Mouse (Mus musculus) urinary bladder, adult 2 months (tissue): ENCODE results near the gene Fanci. TPM values are rescaled to one million over a fixed set of nuclear protein-coding genes. Genes with fewer than 3 reads are reported as not detected.

Experiments used
- DNase-seq: peaks from one replicate; pipeline ENCODE4 v3.0.0; 2022; ENCODE audit warnings: low spot score
- polyA plus RNA-seq: library from polyadenylated mRNA; depleted of rRNA; stranded (reverse); fragments of >200 nt; gene quantifications from 2 replicates; pipeline ENCODE4 v1.2.3, GENCODE M21; 2012

Gene Fanci
- polyA plus RNA-seq, 1 experiment = 0.99 TPM

GRCm38 (mm10) chr7:79387991-79388390 lies 3.7 kb upstream of the Fanci start:
- no peak for DNase-seq

DNA sequence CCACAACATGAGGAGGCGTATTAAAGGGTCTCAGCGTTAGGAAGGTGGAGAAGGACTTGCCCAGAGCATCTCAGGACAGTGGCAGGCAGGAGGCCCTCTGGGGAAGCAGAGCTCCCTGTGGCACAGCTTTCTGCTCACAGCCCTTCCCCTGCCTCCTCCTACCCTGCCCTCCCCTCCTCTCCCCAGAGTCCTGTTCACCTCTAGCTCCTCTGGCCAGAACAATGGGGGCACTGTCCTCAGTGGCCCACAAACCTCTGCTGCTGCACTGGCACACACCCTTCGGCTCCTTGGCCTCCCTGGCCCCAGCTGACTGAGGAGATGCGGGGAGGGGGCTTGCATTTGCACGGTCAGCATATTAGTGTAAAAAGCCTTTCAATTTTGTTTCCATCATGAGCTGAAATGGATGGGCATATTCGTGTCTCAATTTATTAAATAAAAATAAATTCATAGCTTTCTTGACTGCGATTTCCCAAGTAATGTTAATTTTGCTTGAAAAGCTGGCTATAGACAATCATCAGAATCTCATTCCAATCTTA lies 3.0 kb upstream of the Fanci start:
- DNase-seq = no peak

- DNase-seq = no peak
Measured at GRCm38 (mm10) chr7:79390141-79390708, 1.5 kb upstream of the Fanci start.

DNA sequence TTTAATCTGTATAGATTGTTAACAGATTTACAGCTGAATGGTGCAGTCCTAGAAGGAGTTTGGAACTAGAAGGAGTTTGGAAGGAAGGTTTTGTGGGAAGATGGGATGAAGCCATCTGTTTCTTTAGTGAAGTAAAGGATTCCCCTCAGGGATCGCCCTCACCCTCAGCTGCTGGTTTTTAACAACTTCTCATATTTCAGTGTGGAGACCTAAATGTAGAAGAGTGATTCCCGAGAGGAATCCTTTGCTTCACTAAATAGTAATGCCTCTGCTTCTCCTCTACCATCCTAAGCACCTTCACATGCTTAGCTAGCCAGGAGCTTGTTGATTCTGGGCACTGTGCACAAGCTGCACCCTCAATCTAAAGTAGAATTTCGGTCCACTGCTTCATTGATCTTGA lies 258 bp upstream of the Fanci start:
- no peak for DNase-seq

DNA sequence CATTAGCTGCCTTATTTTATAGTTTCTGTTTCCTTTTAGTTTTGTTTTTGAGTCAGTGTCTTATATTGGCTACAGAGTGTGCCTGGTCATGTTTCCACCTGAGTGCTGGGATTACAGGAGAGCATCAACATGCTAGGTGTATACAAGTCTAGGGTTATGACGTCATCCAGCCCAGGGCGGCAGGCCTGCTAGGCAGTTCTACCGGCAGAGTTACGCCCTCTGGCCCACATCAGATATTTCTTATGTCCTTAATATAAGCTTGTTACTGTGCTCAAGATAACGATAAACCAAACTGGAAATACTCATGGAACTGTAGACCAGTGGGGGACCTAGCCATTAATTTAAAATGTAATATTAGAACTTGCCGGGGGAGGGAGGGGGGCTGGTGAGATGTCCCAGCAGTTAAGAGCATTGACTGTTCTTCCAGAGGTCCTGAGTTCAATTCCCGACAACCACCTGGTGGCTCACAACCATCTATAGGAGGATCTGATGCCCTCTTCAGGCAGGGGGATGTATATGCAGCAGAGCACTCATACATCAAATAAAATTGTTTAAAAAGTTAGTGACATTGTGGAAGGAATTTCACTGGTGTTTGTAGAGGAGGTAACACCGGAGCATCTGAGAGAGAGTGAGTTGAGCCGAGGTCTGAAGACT lies 1.3 kb downstream of the Fanci start:
- DNase-seq = no peak

- no peak for DNase-seq
Measured at GRCm38 (mm10) chr7:79393924-79394323, 2.2 kb downstream of the Fanci start.

DNA sequence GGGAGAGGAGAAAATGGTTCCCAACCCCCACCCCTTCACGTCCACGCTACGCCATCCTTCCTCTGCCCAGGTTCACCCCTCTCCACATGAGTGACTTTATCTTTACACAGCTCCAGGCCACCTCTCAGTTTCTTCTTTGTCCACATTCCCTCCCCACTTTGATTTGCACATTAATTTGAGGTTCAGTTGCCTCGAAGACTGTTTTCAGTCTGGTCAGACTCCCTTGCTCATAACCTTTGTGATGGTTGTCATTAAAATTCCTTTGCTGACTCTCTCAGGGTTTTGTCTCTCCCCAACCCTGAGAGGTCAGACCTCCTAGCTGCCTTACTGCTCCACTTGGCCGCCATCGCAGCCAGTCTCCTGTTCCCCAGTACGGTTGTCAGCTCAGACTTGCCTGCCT lies 2.9 kb downstream of the Fanci start:
- no peak for DNase-seq

DNA sequence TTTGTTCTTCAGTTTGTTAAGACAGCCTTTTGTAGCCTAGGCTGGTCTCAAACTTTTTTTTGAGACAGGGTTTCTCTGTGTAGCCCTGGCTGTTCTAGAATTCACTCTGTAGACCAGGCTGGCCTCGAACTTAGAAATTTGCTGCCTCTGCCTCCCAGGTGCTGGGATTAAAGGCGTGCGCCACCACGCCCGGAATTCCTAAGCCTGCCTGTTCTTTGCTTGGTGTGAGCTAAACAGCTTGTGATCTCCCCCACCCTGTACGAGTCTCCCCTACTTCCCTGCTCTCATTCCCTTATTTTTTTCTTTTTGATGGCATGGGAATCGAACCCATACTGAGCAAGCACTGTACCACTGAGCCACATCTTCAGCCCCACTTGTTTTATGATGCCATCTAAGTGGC lies 3.5 kb downstream of the Fanci start:
- no peak for DNase-seq

GRCm38 (mm10) chr7:79397446-79397963 lies 5.8 kb downstream of the Fanci start:
- no peak for DNase-seq

GRCm38 (mm10) chr7:79398426-79398825 lies 6.7 kb downstream of the Fanci start:
- no peak for DNase-seq

DNA sequence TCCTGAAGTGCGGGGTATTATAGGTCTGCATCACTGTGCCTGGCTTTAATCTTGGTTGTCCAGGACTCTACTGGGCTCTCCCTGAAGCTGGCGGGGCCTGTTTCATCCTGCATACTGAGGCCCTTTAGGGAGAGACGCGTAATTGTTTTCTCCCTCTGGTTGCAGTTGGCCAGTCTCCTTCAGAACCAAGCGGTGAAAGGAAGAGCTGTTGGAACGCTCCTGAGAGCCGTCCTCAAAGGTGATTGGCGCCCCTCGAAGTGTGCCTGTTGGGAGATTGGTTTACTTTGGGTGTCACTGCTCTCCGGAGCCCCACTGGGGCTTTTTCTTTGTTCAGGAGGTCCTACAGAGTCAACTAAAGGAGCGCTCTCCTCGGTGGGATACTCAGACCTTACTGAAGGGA lies 7.2 kb downstream of the Fanci start:
- no peak for DNase-seq

DNA sequence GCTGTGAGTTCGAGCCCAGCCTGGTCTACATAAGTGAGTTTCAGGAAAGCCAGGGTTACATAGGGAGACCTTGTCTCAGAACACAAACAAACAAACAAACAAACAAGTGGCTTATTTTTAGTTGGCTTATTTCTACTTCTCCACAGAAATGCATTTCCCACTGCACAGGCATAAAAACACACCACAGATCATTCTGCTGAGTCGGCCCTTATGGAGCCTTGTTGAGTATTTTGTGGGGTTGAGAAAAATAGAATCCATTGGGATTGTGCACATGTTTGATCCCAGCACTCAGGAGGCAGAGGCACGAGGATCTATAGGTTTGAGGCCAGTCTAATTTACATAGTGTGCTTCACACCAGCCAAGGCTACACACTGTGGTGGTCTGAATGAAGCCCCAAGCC lies 8.6 kb downstream of the Fanci start:
- no peak for DNase-seq

- DNase-seq = no peak
Measured at GRCm38 (mm10) chr7:79414449-79415375, 23.0 kb downstream of the Fanci start.

DNA sequence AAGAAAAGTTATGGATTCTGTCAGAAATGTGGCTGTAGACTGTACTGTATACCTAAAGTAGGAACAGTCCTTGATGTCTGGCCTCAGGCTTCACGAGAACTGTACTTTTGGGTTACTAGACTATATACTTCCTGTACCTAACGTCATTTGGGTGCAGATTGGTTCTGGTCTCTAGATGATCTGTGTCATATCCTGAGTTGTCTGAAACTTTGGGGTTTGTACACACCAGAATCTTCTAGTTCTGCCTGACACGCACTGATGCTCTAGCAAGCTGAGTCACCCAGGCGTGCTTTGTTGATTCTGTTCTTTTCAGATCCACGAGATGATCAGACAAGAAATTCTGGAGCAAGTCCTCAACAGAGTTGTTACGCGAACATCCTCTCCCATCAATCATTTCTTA lies 28.2 kb downstream of the Fanci start:
- DNase-seq = no peak

DNA sequence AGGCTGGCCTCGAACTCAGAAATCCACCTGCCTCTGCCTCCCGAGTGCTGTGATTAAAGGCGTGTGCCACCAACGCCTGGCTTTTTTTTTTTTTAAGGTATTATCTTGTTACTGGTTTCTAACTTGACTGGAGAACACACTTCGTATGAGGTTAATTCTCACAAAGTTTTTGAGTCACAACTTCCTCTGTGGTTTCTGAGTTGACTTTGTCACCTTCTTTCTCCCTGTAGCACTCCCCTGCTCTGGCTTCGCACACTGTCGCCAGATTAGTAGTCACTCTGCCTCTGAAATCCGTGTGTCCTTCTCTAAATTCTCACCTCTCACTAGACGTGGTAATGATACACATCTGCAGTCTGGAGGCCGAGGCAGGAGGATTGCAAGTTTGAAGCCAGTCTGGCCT lies 31.1 kb downstream of the Fanci start:
- DNase-seq = no peak

GRCm38 (mm10) chr7:79425804-79426203 lies 34.1 kb downstream of the Fanci start:
- no peak for DNase-seq

DNA sequence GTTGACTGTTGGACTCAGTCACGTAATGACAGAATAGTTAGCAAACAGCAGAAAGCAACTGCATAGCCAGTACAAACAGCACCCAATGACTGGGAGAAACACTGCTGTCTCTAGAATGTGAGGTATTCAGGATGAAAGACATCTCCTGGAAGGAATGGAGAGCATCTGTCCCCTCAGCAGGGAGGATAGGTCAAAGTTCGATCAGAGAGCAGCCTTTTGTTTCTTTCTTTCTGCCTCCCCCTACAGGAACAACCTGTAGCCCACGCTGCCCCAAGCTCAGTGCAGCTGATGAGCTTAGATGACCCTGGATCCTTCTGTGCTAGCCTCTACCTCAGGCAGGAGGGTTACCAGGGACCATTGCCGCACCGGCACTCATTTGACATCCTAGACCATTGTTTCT lies 36.5 kb downstream of the Fanci start:
- no peak for DNase-seq

DNA sequence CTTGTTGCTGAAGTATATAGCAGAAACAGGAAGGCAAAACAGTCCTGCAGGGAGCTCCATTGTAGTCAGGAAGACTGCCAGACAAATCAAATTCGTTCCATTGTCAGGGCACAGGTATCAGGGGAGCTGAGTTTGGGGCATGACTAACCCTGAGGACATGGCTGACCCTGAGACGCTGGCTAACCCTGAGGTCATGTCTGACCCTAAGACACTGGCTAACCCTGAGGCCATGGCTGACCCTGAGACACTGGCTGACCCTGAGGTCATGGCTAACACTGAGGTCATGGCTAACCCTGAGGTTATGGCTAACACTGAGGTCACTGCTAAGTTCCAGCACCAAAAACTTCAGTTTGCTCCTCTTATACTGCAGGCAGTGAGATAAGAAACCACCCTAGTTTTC lies 48.3 kb downstream of the Fanci start:
- DNase-seq = no peak

DNA sequence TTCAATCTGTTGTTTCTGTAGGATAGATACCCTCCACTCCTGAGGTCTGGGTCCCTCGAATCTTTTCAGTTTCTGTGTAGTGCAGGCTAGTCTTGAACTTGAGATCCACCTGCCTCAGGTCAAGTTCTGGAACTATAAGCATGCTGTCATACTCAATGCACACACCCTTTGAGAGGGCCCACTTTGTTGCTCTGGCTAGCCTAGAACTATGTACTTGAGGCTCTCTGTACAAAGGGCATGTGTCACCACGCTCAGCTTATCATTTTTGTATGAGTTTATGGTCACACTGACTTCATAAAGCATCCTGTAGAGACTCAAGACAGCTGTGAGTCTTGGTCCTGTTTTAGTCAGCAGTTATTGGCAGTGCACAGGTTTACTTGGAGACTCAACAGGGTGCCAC lies 55.3 kb downstream of the Fanci start:
- no peak for DNase-seq

- DNase-seq = no peak
Measured at GRCm38 (mm10) chr7:79447486-79447885, 55.8 kb downstream of the Fanci start.

GRCm38 (mm10) chr7:79461721-79462120 lies 70.0 kb downstream of the Fanci start:
- no peak for DNase-seq

DNA sequence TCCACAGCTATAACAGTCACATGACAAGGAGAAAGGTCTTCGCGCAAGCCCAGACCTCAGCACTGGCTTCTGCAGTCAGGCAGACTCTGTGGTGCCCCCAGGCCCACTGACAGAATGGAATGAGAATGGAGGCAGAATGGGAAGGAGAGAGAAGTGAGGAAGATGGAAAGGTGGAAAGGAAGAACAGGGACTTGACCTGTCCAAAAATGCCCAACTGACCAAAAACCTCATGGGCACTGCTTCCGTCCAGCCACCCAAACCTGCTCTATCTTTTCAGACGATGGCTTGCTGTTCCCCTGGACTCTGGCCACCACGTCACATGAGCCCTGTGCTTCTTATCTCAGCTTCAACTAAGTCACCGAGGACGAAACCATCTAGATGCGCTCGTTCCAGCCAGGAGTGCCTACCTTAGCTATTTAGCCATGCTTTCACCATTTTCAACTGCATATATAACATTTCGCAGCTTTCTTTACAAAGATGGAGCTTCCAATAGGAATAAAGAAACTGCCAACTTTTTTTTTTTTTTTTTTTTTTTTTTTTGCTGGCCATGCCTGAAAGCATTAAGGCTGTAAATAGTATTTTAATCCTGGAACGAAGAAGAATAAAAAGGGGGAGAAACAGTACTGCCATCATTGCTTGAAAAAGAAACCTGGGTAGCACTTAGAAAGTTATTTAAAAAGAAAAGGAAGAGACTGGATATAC lies 71.8 kb downstream of the Fanci start:
- DNase-seq = no peak
